Mouse (Mus musculus) kidney, adult 2 months (tissue): Measurements from ENCODE around the gene Plpp3.

Source experiments
- CTCF ChIP-seq: fragments of 200-500 bp; conservative IDR thresholded peaks from 2 replicates; pipeline ENCODE4 v1.5.1; 2011; ENCODE audit warnings: low read depth, mild to moderate bottlenecking, control low read depth, low read length, moderate library complexity, mixed read lengths; ENCODE audit not compliant: insufficient read depth, insufficient read length
- POLR2A ChIP-seq: fragments of 200-500 bp; IDR thresholded peaks from one replicate; pipeline ENCODE4 v1.6.1; 2011; ENCODE audit warnings: low read depth, low read length, control low read depth

- TF ChIP-seq POLR2A (no peak), CTCF (no peak)
These were observed 46.5 kb upstream of the Plpp3 start for GRCm38 (mm10) chr4:105110684-105111035.
